Mouse (Mus musculus) midbrain, postnatal 0 days (tissue): ENCODE data around the gene Il7r. TPM values are rescaled to one million over a fixed set of nuclear protein-coding genes. Genes with fewer than 3 reads are reported as not detected.

ENCODE experiments used
- ATAC-seq: fragments of 200-750 bp; cut with Nextera tagmentation; 2 replicates; pipeline ENCODE4 v1.8.0; 2017; ENCODE audit warnings: moderate number of reproducible peaks, mild to moderate bottlenecking, moderate TSS enrichment, moderate library complexity; ENCODE audit not compliant: low FRiP score
- DNase-seq: peaks from one replicate; pipeline ENCODE4 v3.0.0-alpha.2; 2015; ENCODE audit warnings: low spot score
- H3K27ac ChIP-seq: fragments of 300-500 bp; sonication (generic); 2 replicates; pipeline ENCODE4 v1.5.1; 2014; ENCODE audit warnings: low read depth, mild to moderate bottlenecking, low read length, mixed read lengths
- H3K27me3 ChIP-seq: fragments of 300-500 bp; sonication (generic); 2 replicates; pipeline ENCODE4 v1.6.1; 2014; ENCODE audit warnings: low read length, control low read depth, mixed read lengths; ENCODE audit not compliant: insufficient read depth
- H3K36me3 ChIP-seq: fragments of 300-500 bp; sonication (generic); 2 replicates; pipeline ENCODE4 v1.6.1; 2014; ENCODE audit warnings: low read length, control low read depth, mixed read lengths; ENCODE audit not compliant: insufficient read depth
- H3K4me1 ChIP-seq: fragments of 300-500 bp; sonication (generic); 2 replicates; pipeline ENCODE4 v1.6.1; 2014; ENCODE audit warnings: mild to moderate bottlenecking, control low read depth, antibody characterized with exemption, low read length, mixed read lengths; ENCODE audit not compliant: insufficient read depth
- H3K4me2 ChIP-seq: fragments of 300-500 bp; sonication (generic); 2 replicates; pipeline ENCODE4 v1.6.1; 2014; ENCODE audit warnings: low read depth, mild to moderate bottlenecking, low read length, mixed read lengths; ENCODE audit not compliant: poor library complexity, severe bottlenecking
- H3K4me3 ChIP-seq: fragments of 300-500 bp; sonication (generic); 2 replicates; pipeline ENCODE4 v1.5.1; 2014; ENCODE audit warnings: low read depth, mild to moderate bottlenecking, low read length, moderate library complexity
- H3K9ac ChIP-seq: fragments of 300-500 bp; sonication (generic); replicated peaks from 2 replicates; pipeline ENCODE4 v1.6.1; 2014; ENCODE audit warnings: mild to moderate bottlenecking, low read length, moderate library complexity, mixed read lengths; ENCODE audit not compliant: poor library complexity, severe bottlenecking
- H3K9me3 ChIP-seq: fragments of 300-500 bp; sonication (generic); 2 replicates; pipeline ENCODE4 v1.6.1; 2016; ENCODE audit warnings: low read length, control low read depth
- CTCF ChIP-seq: IDR thresholded peaks from 2 replicates; pipeline ENCODE4 v1.5.1; 2016; ENCODE audit warnings: antibody characterized with exemption, mild to moderate bottlenecking
- WGBS: fragments of 180-500 bp; shearing (Covaris S2); extraction: QIAGEN DNeasy Blood & Tissue Kit; methylation state at CpG from one replicate; pipeline ENCODE4 v1.1.7; 2014; 5-methylcytosine and 5-hydroxymethylcytosine counted together
- polyA plus RNA-seq: library from polyadenylated mRNA; unstranded; fragments of >200 nt; fragmentation: Nextera tagmentation; extraction: Ambion mirVana; gene quantifications from 2 replicates; pipeline ENCODE4 v1.2.1, GENCODE M21; 2015
- total RNA-seq: library from RNA; depleted of rRNA; stranded (reverse); fragments of >200 nt; gene quantifications from 2 replicates; pipeline ENCODE4 v1.2.3, GENCODE M21; 2014; rRNA removed

The Il7r gene
- total and polyA plus RNA-seq, 2 experiments from 2014 or later, result 0.11 TPM; not detected in 1

DNA sequence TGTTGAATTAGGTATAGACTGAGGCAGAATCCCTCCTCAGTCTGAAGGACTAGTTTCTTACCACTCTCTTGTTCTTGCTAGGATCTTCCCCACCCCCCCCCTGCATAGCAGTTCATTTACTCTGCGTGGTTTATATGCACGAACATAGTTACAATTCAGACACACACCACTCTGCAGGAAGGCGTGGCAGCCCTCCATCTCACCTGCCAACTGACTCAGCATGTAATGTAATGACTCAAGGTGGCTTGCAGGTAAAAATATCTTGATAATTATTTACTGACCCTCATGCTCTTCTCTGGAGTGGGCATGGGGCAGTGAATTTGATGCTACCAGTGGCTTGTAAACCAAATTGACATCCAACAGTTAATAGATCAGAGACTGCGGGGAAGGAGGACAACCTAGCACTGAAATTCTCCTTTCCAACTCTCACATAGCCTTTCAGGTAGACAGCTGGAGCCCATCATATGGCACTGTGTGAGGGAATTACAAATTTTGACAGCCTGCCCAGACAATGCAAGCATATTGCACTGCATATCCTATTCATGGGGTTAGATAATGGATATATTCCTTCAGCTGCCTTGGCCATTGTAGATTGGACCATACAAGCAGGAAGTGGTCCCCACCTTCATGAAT lies 58.8 kb downstream of the Il7r start:
- H3K4me3 ChIP-seq, result no peak overlapping the region
- WGBS, result 90% methylated on average over 4 of the region's 4 CpGs
- ATAC-seq (no peak), DNase-seq (peak; percentile 19)
- no peak overlapping the region for H3K9ac ChIP-seq
- H3K9me3 ChIP-seq, result no peaks in the 10 kb centered on the region
- H3K4me1 ChIP-seq, result no peaks in the 10 kb centered on the region
- H3K4me2 ChIP-seq, result no peak overlapping the region
- no peak overlapping the region for H3K27ac ChIP-seq
- H3K27me3 ChIP-seq, result no peaks in the 10 kb centered on the region
- no peaks in the 10 kb centered on the region for H3K36me3 ChIP-seq
- TF ChIP-seq CTCF, result no peak

DNA sequence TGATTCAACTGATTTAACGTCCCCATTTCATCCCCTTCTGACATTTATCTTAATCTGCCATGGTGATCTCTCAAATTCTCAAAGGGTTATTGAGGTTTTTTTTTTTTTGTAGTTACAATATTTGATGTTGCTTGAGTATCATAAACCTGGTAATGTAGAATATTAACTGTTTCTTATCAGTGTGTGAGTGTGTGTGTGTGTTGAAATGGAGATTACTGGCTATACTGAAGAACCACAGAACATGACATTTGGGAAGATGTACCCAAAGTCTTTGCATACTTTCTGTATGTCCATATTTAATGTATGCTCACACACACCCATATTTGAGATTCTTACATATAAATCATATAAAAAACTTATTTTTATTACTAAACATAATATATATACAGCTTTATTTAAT lies 65.9 kb downstream of the Il7r start:
- Histone ChIP-seq H3K9ac (no peak overlapping the region), H3K4me2 (no peak overlapping the region), H3K4me1 (no peaks in the 10 kb centered on the region), H3K9me3 (no peaks in the 10 kb centered on the region), H3K36me3 (no peaks in the 10 kb centered on the region), H3K4me3 (no peak overlapping the region), H3K27ac (no peak overlapping the region), H3K27me3 (no peaks in the 10 kb centered on the region)
- 43% methylated on average over 1 of the region's 1 CpGs for WGBS
- ATAC-seq, result no peak
- DNase-seq, result no peak
- TF ChIP-seq CTCF, result no peak

DNA sequence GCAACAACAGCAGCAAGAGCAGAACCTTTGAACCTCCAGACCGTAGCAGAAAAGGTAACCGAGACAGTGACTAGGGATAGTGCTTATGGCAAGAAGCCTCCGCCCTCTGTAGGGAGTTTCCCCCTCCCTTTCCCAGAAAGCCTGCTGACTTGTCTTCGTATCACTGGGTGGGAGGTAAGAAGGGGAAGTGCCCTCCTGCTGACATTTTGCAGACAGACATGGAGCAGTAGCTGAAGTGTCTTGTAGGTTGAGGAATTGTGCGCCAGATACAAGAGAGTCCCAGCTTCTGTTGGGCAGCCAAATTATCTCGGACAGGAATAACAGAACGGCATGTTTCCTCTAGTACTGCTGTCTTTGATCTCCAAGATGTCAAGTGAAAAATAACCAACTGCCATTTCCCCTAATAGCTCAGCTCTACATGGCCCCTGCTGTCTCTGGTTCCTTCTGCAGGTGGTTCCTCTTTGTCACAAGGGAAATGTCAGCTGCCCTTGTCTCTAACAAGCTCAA lies 66.4 kb downstream of the Il7r start:
- H3K4me2 ChIP-seq, result no peak overlapping the region
- DNase-seq (no peak), ATAC-seq (no peak)
- H3K4me3 ChIP-seq, result no peak overlapping the region
- 57% methylated on average over 7 of the region's 7 CpGs for WGBS
- H3K27me3 ChIP-seq, result no peaks in the 10 kb centered on the region
- TF ChIP-seq CTCF, result no peak
- H3K9ac ChIP-seq, result no peak overlapping the region
- H3K36me3 ChIP-seq, result no peaks in the 10 kb centered on the region
- no peak overlapping the region for H3K27ac ChIP-seq
- no peaks in the 10 kb centered on the region for H3K4me1 ChIP-seq
- no peaks in the 10 kb centered on the region for H3K9me3 ChIP-seq

Other genes with a start within 250 kb of the Il7r start
- not detected in 2 replicates for gene Ugt3a2, start 194.6 kb downstream of the Il7r start, total RNA-seq
- gene Ugt3a2, start 194.6 kb downstream of the Il7r start, polyA plus RNA-seq, result not detected in 2 replicates
- gene Capsl, start 94.1 kb downstream of the Il7r start, total RNA-seq, result 1.7 and 3.0 TPM in 2 replicates
- 3.6 and 6.4 TPM in 2 replicates for gene Capsl, start 94.1 kb downstream of the Il7r start, polyA plus RNA-seq
- 1.2 and 2.6 TPM in 2 replicates for gene Spef2, start 218.7 kb upstream of the Il7r start, total RNA-seq
- 1.2 and 1.5 TPM in 2 replicates for gene Spef2, start 218.7 kb upstream of the Il7r start, polyA plus RNA-seq